Mouse (Mus musculus) neural tube, embryonic 11.5 days (tissue): ENCODE data around the gene Csad. TPM values are rescaled to one million over a fixed set of nuclear protein-coding genes. Genes with fewer than 3 reads are reported as not detected.

Experiments
- ATAC-seq: fragments of 200-750 bp; cut with Nextera tagmentation; 2 replicates; pipeline ENCODE4 v1.8.0; 2017; ENCODE audit warnings: moderate number of reproducible peaks, mild to moderate bottlenecking, moderate TSS enrichment, moderate library complexity; ENCODE audit not compliant: insufficient read depth, low FRiP score, low TSS enrichment
- DNase-seq: peaks from one replicate; pipeline ENCODE4 v3.0.0-alpha.2; 2015; ENCODE audit warnings: low spot score
- H3K27ac ChIP-seq: fragments of 300-500 bp; sonication (generic); 2 replicates; pipeline ENCODE4 v1.5.1; 2014; ENCODE audit warnings: low read depth, mild to moderate bottlenecking, low read length
- H3K27me3 ChIP-seq: fragments of 300-500 bp; sonication (generic); 2 replicates; pipeline ENCODE4 v1.6.1; 2014; ENCODE audit warnings: mild to moderate bottlenecking, low read length, mixed read lengths; ENCODE audit not compliant: control insufficient read depth, insufficient read depth
- H3K36me3 ChIP-seq: fragments of 300-500 bp; sonication (generic); 2 replicates; pipeline ENCODE4 v1.6.1; 2014; ENCODE audit warnings: mild to moderate bottlenecking, low read length, moderate library complexity, mixed read lengths; ENCODE audit not compliant: control insufficient read depth, insufficient read depth
- H3K4me1 ChIP-seq: fragments of 300-500 bp; sonication (generic); 2 replicates; pipeline ENCODE4 v1.6.1; 2014; ENCODE audit warnings: low read length, mixed read lengths; ENCODE audit not compliant: control insufficient read depth, insufficient read depth
- H3K4me2 ChIP-seq: fragments of 300-500 bp; sonication (generic); 2 replicates; pipeline ENCODE4 v1.6.1; 2014; ENCODE audit warnings: low read depth, mild to moderate bottlenecking, moderate library complexity
- H3K4me3 ChIP-seq: fragments of 300-500 bp; sonication (generic); 2 replicates; pipeline ENCODE4 v1.5.1; 2014; ENCODE audit warnings: low read depth, low read length
- H3K9ac ChIP-seq: fragments of 300-500 bp; sonication (generic); 2 replicates; pipeline ENCODE4 v1.6.1; 2014; ENCODE audit warnings: mild to moderate bottlenecking, low read length
- H3K9me3 ChIP-seq: fragments of 300-500 bp; sonication (generic); 2 replicates; pipeline ENCODE4 v1.6.1; 2016; ENCODE audit warnings: low read length; ENCODE audit not compliant: control insufficient read depth
- WGBS: fragments of 180-500 bp; shearing (Covaris S2); extraction: QIAGEN DNeasy Blood & Tissue Kit; methylation state at CpG from one replicate; pipeline ENCODE4 v1.1.7; 2014; 5-methylcytosine and 5-hydroxymethylcytosine counted together
- polyA plus RNA-seq: library from polyadenylated mRNA; unstranded; fragments of >200 nt; fragmentation: Nextera tagmentation; extraction: Ambion mirVana; gene quantifications from 2 replicates; pipeline ENCODE4 v1.2.1, GENCODE M21; 2014

The Csad gene
- polyA plus RNA-seq, 1 experiment from 2014 or later = 32.8 TPM

- ATAC-seq (no peak), DNase-seq (no peak)
- WGBS = 24% methylated on average over 21 of the region's 21 CpGs
- Histone ChIP-seq H3K4me1 (peaks cover 3% of the 10 kb centered on the region; the same call in 1 of the 2 replicates), H3K4me2 (peak overlapping the region; percentile 76), H3K27ac (no peak overlapping the region), H3K36me3 (no peaks in the 10 kb centered on the region), H3K9me3 (no peaks in the 10 kb centered on the region), H3K27me3 (peaks cover 13% of the 10 kb centered on the region), H3K9ac (no peak overlapping the region; the same call in 1 of the 2 replicates), H3K4me3 (peak overlapping the region; percentile 29)
Observed at GRCm38 (mm10) chr15:102224992-102225617, 20.6 kb upstream of the Csad start.

GRCm38 (mm10) chr15:102224186-102224991, 19.9 kb upstream of the Csad start:
- H3K4me1 ChIP-seq = peaks cover 3% of the 10 kb centered on the region; the same call in 1 of the 2 replicates
- peak overlapping the region; percentile 19 for H3K9ac ChIP-seq
- peaks cover 13% of the 10 kb centered on the region for H3K27me3 ChIP-seq
- peak overlapping the region; percentile 29 for H3K4me3 ChIP-seq
- ATAC-seq = peak; percentile 50
- H3K36me3 ChIP-seq = no peaks in the 10 kb centered on the region
- H3K27ac ChIP-seq = no peak overlapping the region
- peak; percentile 81 for DNase-seq
- H3K4me2 ChIP-seq = peak overlapping the region; percentile 76
- 2% methylated on average over 42 of the region's 43 CpGs for WGBS
- H3K9me3 ChIP-seq = no peaks in the 10 kb centered on the region

GRCm38 (mm10) chr15:102222386-102222785, 17.9 kb upstream of the Csad start:
- 76% methylated on average over 10 of the region's 10 CpGs for WGBS
- peaks cover 13% of the 10 kb centered on the region for H3K27me3 ChIP-seq
- DNase-seq (no peak), ATAC-seq (no peak)
- no peak overlapping the region for H3K27ac ChIP-seq
- H3K4me1 ChIP-seq = peaks cover 3% of the 10 kb centered on the region; the same call in 1 of the 2 replicates
- H3K36me3 ChIP-seq = no peaks in the 10 kb centered on the region
- H3K9ac ChIP-seq = no peak overlapping the region
- H3K9me3 ChIP-seq = no peaks in the 10 kb centered on the region
- no peak overlapping the region for H3K4me2 ChIP-seq
- H3K4me3 ChIP-seq = no peak overlapping the region

- Histone ChIP-seq H3K4me1 (no peaks in the 10 kb centered on the region), H3K4me3 (no peak overlapping the region), H3K9me3 (no peaks in the 10 kb centered on the region), H3K27ac (no peak overlapping the region), H3K36me3 (peaks cover 15% of the 10 kb centered on the region), H3K27me3 (no peaks in the 10 kb centered on the region), H3K9ac (no peak overlapping the region), H3K4me2 (no peak overlapping the region)
- DNase-seq (no peak), ATAC-seq (no peak)
- WGBS = 87% methylated on average over 7 of the region's 7 CpGs
Observed at GRCm38 (mm10) chr15:102217325-102217724, 12.8 kb upstream of the Csad start.

GRCm38 (mm10) chr15:102216459-102217228, 12.1 kb upstream of the Csad start:
- Histone ChIP-seq H3K9ac (no peak overlapping the region; the same call in 1 of the 2 replicates), H3K27me3 (no peaks in the 10 kb centered on the region), H3K27ac (no peak overlapping the region), H3K36me3 (peaks cover 15% of the 10 kb centered on the region), H3K9me3 (no peaks in the 10 kb centered on the region), H3K4me3 (no peak overlapping the region), H3K4me2 (no peak overlapping the region), H3K4me1 (no peaks in the 10 kb centered on the region)
- ATAC-seq (no peak), DNase-seq (no peak)
- 84% methylated on average over 16 of the region's 16 CpGs for WGBS

- Histone ChIP-seq H3K9ac (no peak overlapping the region), H3K27ac (no peak overlapping the region), H3K4me2 (no peak overlapping the region), H3K27me3 (no peaks in the 10 kb centered on the region), H3K9me3 (no peaks in the 10 kb centered on the region), H3K4me1 (no peaks in the 10 kb centered on the region), H3K4me3 (no peak overlapping the region), H3K36me3 (peaks cover 16% of the 10 kb centered on the region)
- no peak for DNase-seq
- WGBS = 68% methylated on average over 6 of the region's 6 CpGs
- ATAC-seq = no peak
Observed at GRCm38 (mm10) chr15:102215624-102216023, 11.1 kb upstream of the Csad start.

- Histone ChIP-seq H3K4me1 (no peaks in the 10 kb centered on the region), H3K9ac (no peak overlapping the region), H3K36me3 (peaks cover 18% of the 10 kb centered on the region), H3K27me3 (no peaks in the 10 kb centered on the region), H3K4me3 (no peak overlapping the region), H3K27ac (no peak overlapping the region), H3K9me3 (no peaks in the 10 kb centered on the region), H3K4me2 (no peak overlapping the region)
- ATAC-seq (no peak), DNase-seq (no peak)
- WGBS = 37% methylated on average over 2 of the region's 2 CpGs
Observed at GRCm38 (mm10) chr15:102214132-102214531, 9.6 kb upstream of the Csad start.

GRCm38 (mm10) chr15:102211895-102212294, 7.4 kb upstream of the Csad start:
- H3K4me2 ChIP-seq = no peak overlapping the region
- WGBS = 88% methylated on average over 6 of the region's 6 CpGs
- H3K27me3 ChIP-seq = no peaks in the 10 kb centered on the region
- no peak for ATAC-seq
- H3K9me3 ChIP-seq = no peaks in the 10 kb centered on the region
- H3K36me3 ChIP-seq = peaks cover 23% of the 10 kb centered on the region
- DNase-seq = no peak
- H3K4me3 ChIP-seq = no peak overlapping the region
- no peak overlapping the region for H3K27ac ChIP-seq
- no peak overlapping the region for H3K9ac ChIP-seq
- H3K4me1 ChIP-seq = no peaks in the 10 kb centered on the region
